Mouse (Mus musculus): ENCODE data around the gene Rpl19.

- peak; percentile 88 for TF ChIP-seq CTCF (IDR thresholded peaks at IDR 0.05; ENCODE audit: low read depth)
- no peak for TF ChIP-seq EP300 (IDR thresholded peaks at IDR 0.05; ENCODE audit: low read depth)
Observed at GRCm38 (mm10) chr11:98031443-98031770, 4.9 kb downstream of the Rpl19 start.
